Mouse (Mus musculus): ENCODE data around the gene Col28a1.

The Col28a1 gene

DNA sequence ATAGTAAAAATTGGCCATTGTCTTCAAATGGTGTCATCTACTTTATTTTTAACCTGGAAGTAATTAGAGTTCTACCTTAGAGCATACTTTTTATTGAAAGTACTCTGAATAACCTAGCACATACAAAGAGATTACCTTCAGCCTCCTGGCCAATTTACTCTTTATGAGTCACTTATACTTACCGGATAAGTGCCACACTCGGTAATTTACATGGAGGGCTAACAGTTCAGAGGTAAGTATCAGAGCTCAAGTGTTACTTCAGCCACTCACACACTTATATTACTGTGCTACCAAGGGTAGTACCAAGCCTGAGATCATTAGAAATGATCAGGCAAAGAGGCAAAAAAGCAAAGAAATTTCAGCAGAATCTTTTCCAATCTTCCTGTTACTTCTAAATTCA, 73.8 kb downstream of the Col28a1 start:
- no peak for DNase-seq

GRCm38 (mm10) chr6:8105870-8106706, 86.3 kb downstream of the Col28a1 start:
- no peak for DNase-seq

GRCm38 (mm10) chr6:8101224-8101623, 91.2 kb downstream of the Col28a1 start:
- DNase-seq = no peak

GRCm38 (mm10) chr6:8095856-8096255, 96.6 kb downstream of the Col28a1 start:
- DNase-seq = peak; percentile 80 to 85

GRCm38 (mm10) chr6:8094160-8094953, 98.1 kb downstream of the Col28a1 start:
- DNase-seq = no peak

DNA sequence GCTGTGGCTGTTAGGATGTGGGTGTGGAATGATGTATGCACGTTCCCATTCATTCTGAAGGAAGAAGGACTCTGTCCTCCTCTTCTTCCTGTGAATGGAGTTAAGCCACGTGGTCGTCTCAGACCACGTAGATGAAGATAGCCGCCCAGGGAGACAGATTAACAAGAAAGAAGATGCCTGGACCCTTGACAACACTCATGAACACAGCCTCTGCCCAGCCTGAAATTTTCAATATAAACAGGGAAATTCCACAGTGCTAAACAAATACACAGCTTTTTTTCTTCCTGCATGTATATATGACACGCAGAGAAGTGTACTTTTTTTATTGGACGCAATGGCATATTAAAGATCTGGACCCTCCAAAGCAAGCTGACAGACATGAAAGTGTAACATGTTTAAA, 98.9 kb downstream of the Col28a1 start:
- no peak for DNase-seq

- peak in 1 of 2 experiments; percentile 21 for DNase-seq
Observed at GRCm38 (mm10) chr6:8086847-8087246, 105.6 kb downstream of the Col28a1 start.

- DNase-seq = peak; percentile 22 to 45
Observed at GRCm38 (mm10) chr6:8084806-8085205, 107.6 kb downstream of the Col28a1 start.

DNA sequence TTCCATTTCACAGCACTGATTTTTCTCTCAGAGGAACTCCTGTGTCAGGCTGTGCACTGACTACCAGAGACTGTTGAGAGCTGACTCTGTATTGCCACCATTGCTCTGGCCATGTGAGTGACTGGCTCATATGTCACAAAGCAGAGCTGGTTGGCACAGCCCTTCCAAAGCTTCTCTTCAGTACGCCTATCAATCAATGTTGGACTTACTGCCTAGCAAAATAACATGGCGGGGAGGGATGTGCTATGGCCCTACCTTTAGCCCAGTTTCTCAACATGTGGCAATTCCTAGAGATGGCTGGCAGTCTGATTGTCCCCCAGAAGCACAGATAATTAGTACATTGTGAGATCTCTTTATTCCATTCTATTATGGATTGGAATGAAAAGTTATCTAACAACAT, 109.2 kb downstream of the Col28a1 start:
- no peak for DNase-seq

GRCm38 (mm10) chr6:8077572-8078146, 114.8 kb downstream of the Col28a1 start:
- DNase-seq = no peak

- DNase-seq = no peak
Observed at GRCm38 (mm10) chr6:8074914-8075313, 117.5 kb downstream of the Col28a1 start.

- no peak for DNase-seq
Observed at GRCm38 (mm10) chr6:8068979-8069378, 123.4 kb downstream of the Col28a1 start.

DNA sequence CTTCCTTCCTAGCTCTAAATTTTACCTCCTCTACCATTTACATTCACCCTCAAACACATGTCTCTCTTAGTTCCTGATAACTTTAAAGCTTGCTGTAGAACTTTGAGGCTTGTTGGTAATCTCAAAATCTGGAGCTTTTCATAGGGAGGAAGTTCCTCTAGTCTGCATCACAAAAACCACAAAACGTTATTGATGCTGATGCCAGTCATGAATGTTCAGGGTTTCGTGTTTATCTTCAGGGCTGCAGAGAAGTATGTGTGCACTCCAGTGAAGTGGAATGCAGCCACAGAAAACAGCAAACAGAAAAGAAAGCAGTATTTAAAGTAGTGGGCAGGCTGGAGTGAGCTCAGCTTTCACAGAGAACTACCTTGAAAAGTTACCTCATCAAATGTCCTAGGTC, 124.0 kb downstream of the Col28a1 start:
- no peak for DNase-seq

- DNase-seq = no peak
Observed at GRCm38 (mm10) chr6:8067124-8067523, 125.3 kb downstream of the Col28a1 start.

GRCm38 (mm10) chr6:8066208-8066607, 126.2 kb downstream of the Col28a1 start:
- peak; percentile 47 to 71 for DNase-seq

DNA sequence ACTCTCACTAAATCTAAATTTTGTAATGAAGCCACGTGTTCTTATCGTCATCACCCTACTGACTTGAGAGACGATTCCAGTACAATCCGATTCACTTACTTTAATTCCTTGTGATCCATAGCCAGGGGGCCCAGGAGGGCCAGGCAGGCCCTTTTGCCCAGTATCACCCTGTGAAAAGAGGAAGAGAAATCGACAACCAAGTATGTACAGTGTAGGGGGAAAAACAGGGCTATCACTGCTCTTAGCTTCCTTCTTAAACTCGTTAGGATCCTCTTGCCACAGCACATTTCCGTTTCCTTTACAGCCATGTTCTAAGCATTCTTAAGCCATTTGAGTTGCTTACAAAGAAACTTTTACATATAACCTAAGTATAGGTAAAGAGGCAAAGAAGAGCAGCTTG, 133.2 kb downstream of the Col28a1 start:
- DNase-seq = no peak

- no peak for DNase-seq
Observed at GRCm38 (mm10) chr6:8048216-8048615, 144.2 kb downstream of the Col28a1 start.

DNA sequence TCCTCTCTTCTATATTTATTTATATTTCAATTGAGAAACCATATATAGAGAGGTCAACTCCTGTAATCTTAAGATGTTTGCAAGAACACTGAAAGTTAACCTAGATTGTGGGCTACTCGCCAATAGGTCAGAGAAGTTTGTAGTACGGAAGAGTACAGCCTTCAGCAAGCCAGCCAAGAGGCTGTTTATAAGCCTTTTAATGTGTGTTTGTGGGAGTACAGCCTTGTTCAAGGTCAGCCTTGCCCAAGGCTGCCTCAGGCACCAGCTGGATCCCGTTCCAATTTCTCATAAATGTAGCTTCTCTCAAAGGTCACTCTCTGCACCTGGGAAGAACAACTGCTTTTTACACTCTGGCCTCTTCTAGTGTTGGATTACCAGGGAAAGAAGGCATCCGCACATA, 146.0 kb downstream of the Col28a1 start:
- no peak for DNase-seq

DNA sequence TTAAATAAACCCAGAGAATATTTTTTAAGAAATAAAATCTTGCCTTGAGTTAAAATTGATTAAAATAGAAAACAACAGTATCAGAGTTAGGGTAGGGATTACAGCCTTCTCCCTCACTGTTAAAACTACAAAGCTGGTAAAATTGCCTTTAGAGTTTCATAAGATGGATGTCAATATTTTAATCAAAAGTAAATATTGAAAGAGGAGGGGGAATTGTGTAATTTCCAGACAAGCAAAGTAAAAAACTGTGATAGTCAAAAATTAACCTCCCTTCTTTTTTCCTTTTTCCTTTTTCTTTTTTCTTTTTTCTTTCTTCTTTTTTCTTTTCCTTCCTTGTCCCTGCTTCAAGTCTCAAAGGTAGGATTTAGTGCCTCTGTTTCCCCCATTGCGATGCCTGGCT, 146.6 kb downstream of the Col28a1 start:
- no peak for DNase-seq

- DNase-seq = no peak
Observed at GRCm38 (mm10) chr6:8028711-8029110, 163.7 kb downstream of the Col28a1 start.

DNA sequence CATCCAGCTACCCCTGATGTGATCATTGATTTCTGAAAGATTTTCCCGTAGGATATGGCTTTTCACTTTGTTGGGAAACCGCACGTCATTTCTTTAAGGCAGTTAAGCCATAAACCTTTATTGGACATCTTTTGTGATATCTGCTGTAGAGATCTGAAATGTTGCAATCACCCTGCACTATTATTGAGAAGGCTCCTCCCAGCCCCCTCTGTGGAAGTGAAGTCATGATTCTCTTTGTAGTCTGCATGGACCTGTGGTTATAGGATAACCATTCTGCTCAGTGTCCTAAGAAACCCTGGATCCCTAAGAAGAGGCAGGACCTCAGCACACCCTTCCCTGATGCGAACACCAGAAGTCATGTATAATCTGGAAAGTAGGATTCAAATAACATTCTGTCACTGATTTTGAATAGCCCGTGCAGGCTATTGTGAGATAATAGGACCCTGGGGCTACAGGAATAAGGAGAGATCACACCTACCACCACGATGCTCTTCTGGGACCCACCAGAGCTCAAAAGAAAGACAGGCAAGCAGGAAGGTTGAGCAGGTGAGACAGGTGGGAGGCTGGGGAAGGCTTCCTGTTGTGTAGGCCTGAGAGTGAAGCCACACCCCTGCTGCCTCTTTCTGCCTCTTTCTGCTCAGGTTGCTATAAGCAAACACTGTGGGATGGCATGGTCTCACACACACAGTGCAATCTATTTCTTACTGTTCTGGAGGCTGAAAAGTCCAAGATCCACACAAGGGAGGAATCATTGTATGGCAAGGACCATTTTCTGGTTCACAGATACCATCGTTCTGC, 166.9 kb downstream of the Col28a1 start:
- DNase-seq = no peak

GRCm38 (mm10) chr6:8023527-8023926, 168.9 kb downstream of the Col28a1 start:
- no peak for DNase-seq

GRCm38 (mm10) chr6:7994736-7995135, 197.7 kb downstream of the Col28a1 start:
- no peak for DNase-seq

Measured in cerebellum, postnatal 25 days (tissue).